Mouse (Mus musculus) naive thymus-derived CD4-positive, alpha-beta T cell, adult 2 months (primary cell): Measurements from ENCODE around the gene Blvra.
"Not testable (repeated sequence)": the region's sequence is repeated elsewhere in the genome, so short reads cannot be mapped to it uniquely, and the experiment has no call there.

Experiments used
- DNase-seq: peaks from one replicate; pipeline ENCODE4 v3.0.0-alpha.2; 2011; ENCODE audit warnings: low read depth

Gene Blvra

GRCm38 (mm10) chr2:127070435-127070841, at the start of gene Blvra:
Blvra (plus strand) TSS chr2:127070665.
- DNase-seq, result peak; percentile 92

DNA sequence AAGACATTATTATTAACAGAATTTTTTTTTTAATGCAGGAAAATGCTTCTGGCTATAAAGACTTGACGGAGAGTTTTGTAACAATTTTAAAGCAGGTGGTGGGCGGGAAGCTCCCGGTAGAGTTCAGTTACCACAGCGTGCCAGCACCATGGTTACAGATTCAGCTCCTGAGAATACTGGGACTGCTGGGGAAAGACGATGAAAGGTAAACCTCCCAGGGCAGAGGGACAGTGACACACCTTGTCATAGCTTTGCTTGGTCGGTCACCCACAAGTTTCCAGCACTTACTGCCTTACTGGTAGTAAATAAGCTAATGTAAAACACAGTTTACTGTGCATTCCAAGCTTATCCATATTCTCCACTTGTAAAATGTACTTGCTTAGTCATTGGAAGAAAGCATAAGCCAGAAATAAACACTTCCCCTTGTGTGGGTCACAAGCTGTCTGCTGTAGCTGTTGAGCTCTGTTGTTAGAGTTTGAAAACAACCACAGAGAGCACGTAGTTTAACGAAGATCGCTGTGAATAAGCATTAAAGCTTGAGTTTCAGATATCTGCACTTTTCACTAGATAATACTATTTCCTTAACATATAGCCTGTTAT, 35.4 kb upstream of the Blvra start:
- DNase-seq, result no peak

DNA sequence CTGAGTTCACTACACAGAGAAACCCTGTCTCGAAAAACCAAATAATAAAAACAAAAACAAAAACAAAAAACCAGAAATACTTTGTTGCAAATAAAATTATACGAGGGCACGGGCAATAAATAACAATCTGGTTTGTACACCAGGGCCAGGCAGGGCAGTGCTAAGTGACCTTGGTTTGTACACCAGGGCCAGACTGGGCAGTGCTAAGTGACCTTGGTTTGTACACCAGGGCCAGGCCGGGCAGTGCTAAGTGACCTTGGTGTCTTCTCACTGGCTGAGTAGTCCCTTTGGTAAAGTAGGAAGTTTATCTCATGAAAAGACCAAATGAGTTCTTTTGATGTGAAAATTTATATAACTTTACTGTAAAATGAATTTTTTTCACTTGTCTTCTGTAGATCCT, 33.2 kb upstream of the Blvra start:
- DNase-seq, result no peak

- DNase-seq, result no peak
Observed at GRCm38 (mm10) chr2:127061471-127061870, 9.0 kb upstream of the Blvra start.

DNA sequence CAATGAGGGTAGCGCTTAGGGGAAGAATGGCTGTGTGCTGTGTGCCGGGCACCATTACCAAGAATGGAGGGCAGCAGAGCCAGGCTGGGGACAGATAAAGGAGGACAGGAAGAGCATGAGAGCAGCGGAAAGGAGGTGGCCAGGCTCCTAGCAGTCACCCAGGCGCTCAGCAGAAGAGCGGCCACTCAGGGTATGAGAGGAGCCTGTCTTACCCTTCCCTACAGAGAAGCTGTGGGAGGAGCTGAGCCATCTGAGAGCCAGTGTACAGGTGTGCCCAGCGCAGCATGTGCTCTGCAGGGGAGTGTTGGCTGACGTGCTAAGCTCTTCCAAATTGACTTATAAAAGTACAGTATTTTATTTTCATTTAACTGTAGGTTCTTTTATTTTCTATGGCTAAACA, 1.7 kb upstream of the Blvra start:
- DNase-seq, result no peak

DNA sequence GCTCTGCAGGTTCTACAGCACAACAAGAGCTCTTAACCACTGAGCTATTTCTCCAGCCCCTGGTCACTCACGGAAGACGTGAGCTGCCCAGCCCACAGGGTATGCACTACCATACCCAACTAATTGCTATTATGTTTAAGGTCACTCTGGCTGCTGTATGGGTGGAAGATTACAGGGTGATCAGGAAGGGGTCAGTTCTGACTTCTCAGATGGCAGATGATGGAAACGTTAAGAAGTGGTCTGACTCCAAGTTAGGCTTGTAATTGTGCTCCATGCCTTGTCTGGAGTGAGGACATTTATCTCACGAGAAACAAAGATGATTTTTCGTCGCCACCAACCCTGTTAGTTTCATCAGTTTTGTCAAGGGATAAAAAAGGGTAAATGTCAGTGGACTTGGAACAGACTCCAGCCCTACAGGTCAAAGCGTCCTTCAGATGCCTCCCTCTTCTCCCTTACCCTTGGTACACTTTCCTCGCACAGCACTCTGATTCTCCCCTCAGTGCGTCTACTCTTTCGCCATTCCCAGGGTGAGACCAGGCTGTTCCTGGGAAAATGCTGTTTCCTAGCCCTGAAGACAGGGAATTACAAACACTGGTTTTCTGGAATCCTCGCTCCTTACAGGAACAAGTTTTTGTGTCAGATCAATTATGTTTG, 557 bp upstream of the Blvra start:
- DNase-seq, result peak; percentile 26

GRCm38 (mm10) chr2:127070879-127071278, 414 bp downstream of the Blvra start:
- DNase-seq, result no peak

GRCm38 (mm10) chr2:127074116-127074515, 3.7 kb downstream of the Blvra start:
- DNase-seq, result no peak

DNA sequence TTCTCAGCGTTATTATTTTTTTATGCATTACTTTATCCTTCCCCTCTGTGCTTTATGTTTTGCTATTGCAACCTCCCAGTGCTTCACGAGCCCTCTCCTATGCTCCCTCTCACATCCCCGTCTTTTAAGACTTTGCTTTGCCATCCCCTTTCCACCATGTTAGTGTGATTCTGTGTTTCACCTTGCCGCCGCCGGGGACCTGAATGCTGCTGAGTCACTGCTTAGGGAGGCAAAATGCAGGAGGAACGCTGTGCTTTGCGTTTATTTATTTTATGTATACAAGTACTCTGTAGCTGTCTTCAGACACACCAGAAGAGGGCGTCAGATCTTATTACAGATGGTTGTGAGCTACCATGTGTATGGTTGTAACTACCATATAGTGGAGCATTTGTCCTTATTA, 7.1 kb downstream of the Blvra start:
- DNase-seq, result no peak

GRCm38 (mm10) chr2:127079066-127079465, 8.6 kb downstream of the Blvra start:
- not testable (repeated sequence) for DNase-seq

DNA sequence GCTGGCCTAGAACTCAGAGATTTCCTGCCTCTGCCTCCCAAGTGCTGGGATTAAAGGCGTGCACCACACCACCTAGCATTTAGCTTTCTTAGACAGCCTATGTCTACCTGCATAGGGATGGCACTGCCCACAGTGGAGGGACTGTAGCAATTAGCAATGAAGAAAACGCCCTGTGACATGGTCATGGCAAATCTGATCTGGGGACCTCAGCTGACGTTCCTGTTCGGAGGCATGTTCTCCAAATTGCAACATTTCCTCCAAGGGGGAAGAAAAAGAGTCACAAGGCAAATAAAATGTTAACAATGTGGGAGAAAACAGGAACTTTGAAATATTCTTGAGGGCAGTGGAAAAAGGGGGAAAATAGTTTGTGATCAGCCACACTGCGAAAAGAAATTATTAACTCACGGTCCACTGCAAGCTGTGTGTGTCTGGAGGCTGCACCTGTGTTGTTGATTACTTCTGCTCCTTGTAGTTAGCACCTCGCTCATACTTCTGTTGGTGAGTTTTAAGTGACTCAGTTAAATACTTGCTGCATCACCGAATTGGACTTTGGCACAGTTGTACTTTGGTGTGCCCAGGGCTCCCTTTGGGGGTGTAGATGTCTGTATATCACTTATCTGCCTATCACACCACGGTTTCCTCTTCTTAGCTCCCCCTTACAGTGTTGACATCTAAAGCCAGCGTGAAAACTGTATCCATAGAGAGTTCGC, 9.6 kb downstream of the Blvra start:
- no peak for DNase-seq

DNA sequence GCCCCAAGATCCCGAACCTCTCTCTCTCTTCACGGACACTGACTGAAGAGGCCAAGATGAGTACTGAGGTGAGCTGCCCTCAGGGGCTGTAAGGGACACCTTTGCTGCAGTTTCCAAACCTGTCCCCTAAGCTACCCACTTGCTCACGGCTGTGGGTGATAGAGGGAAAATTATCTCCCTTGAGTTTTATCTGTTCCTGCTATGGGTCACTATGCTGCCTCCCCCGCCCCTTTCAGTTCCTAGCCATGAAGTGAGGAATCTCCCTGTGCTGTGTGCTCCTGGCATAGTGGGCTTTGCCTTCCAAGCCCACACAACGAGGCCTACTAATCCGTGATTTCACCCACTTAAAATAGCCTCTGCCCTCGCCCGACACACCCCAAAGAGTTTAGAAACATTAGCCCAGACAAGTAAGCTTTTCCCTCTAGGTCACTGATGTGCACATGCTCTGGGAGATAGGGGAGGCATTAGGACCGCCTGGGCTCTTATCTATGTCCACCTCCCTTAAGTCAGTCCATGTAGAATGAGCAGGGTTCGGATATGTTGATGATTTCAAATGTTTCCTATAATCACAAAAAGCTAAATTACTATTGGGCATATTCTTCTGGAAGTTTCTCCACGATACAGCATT, 10.2 kb downstream of the Blvra start:
- DNase-seq, result no peak

GRCm38 (mm10) chr2:127086235-127086634, 15.8 kb downstream of the Blvra start:
- DNase-seq, result peak; percentile 61

- DNase-seq, result not testable (repeated sequence)
Observed at GRCm38 (mm10) chr2:127090151-127090550, 19.7 kb downstream of the Blvra start.

DNA sequence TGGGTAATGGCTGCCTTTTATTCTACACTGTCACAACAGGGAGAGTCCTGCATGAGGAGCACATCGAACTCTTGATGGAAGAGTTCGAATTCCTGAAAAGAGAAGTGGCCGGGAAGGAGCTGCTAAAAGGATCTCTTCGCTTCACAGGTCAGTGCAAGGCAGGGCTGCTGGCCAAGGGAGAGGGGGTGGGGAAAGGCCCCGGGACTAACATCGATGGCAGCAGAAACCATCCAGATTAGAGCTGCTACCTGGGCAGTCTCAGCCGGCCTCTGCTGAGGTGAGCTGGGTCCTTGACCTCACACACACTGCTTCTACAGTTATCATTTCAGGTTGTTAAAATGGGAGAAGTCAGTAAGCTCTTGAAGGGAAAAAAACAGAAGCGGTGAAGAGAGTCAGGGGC, 21.5 kb downstream of the Blvra start:
- no peak for DNase-seq

- DNase-seq, result no peak
Observed at GRCm38 (mm10) chr2:127108986-127109385, 38.5 kb downstream of the Blvra start.

DNA sequence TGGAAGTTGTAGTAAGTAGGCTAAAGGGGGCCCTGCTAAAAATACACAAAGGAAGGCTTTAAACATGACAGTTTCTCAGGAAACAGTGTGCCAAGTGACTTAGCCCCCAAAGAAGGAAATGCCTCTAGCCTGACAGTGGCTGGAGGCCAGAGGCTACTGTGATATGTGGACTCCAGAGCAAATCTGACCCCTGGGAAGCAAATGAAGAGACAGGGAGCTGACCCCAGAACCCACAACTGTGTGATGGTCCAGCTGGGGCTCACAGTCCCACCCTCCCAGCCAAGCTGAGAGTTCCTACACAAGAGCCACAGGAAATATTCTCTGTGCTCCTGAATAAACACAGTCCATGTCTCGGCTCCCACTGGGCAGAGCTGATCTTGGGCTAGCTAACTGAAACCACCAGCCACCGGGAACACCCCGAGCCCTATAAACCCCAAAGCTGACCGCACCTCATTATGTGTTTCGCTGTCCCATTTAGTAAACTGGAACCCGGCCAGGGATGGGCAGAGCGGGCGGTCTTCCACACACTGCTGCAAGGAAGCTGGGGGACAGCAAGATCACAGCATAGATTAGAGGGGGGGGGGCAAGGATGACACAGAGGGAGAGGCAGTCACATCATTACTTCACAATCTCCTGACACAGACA, 51.2 kb downstream of the Blvra start:
- DNase-seq, result no peak

DNA sequence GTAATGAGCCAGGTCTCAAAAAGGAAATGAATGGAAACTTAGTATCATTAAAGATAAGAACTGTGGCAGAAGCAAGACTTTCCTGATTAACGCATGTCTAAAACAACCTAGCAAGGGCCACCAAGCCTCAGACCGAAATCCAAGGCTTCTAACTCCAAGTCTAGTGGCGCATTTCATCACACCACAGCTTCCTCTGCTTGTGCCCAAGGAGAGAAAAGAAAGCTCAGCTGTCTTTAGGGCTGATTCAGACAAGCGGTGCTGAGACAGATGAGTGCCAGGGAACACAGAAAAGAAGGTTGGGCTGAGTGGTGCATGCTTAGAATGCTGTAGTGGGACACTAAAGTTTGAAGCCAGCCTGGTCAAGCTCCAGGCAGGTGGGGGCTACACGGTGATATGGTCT, 58.5 kb downstream of the Blvra start:
- DNase-seq, result no peak

- no peak for DNase-seq
Observed at GRCm38 (mm10) chr2:127131353-127131752, 60.9 kb downstream of the Blvra start.

- peak; percentile 96 for DNase-seq
Observed at GRCm38 (mm10) chr2:127133621-127134461, 63.4 kb downstream of the Blvra start, which contains the start of gene Ncaph. Ncaph (minus strand) TSS chr2:127133954.

GRCm38 (mm10) chr2:127135255-127135654, 64.8 kb downstream of the Blvra start:
- DNase-seq, result not testable (repeated sequence)
